Mouse (Mus musculus) hindlimb bud, embryonic 11.5 days (tissue): ENCODE measurements around the gene Golga5.

Experiments
- DNase-seq: peaks from one replicate; pipeline ENCODE4 v3.0.0-alpha.2; 2012; ENCODE audit warnings: low read depth, low spot score; ENCODE audit errors: extremely low spot score

The Golga5 gene

GRCm38 (mm10) chr12:102468894-102469764, at the start of gene Golga5:
Gene Golga5, plus strand, starts transcription at chr12:102469135.
- peak; percentile 74 for DNase-seq

- no peak for DNase-seq
Measured at GRCm38 (mm10) chr12:102419544-102419943, 49.4 kb upstream of the Golga5 start.

GRCm38 (mm10) chr12:102420168-102420890, 48.6 kb upstream of the Golga5 start:
- DNase-seq, result no peak

- DNase-seq, result no peak
Measured at GRCm38 (mm10) chr12:102422065-102422464, 46.9 kb upstream of the Golga5 start.

GRCm38 (mm10) chr12:102422623-102423320, 46.2 kb upstream of the Golga5 start:
- DNase-seq, result no peak

- no peak for DNase-seq
Measured at GRCm38 (mm10) chr12:102423625-102424024, 45.3 kb upstream of the Golga5 start.

GRCm38 (mm10) chr12:102424456-102424855, 44.5 kb upstream of the Golga5 start:
- no peak for DNase-seq

GRCm38 (mm10) chr12:102425048-102425578, 43.8 kb upstream of the Golga5 start:
- DNase-seq, result no peak

GRCm38 (mm10) chr12:102426285-102426684, 42.6 kb upstream of the Golga5 start:
- DNase-seq, result no peak

GRCm38 (mm10) chr12:102429656-102430055, 39.3 kb upstream of the Golga5 start:
- DNase-seq, result no peak

GRCm38 (mm10) chr12:102430228-102430627, 38.7 kb upstream of the Golga5 start:
- no peak for DNase-seq

- DNase-seq, result no peak
Measured at GRCm38 (mm10) chr12:102432238-102432637, 36.7 kb upstream of the Golga5 start.

GRCm38 (mm10) chr12:102434107-102434506, 34.8 kb upstream of the Golga5 start:
- DNase-seq, result no peak

- no peak for DNase-seq
Measured at GRCm38 (mm10) chr12:102436939-102437526, 31.9 kb upstream of the Golga5 start.

GRCm38 (mm10) chr12:102437952-102438351, 31.0 kb upstream of the Golga5 start:
- no peak for DNase-seq

- DNase-seq, result no peak
Measured at GRCm38 (mm10) chr12:102438983-102439631, 29.8 kb upstream of the Golga5 start.

- DNase-seq, result peak; percentile 90
Measured at GRCm38 (mm10) chr12:102439632-102440023, 29.3 kb upstream of the Golga5 start, which contains the start of gene Lgmn. Gene Lgmn, minus strand, starts transcription at chr12:102439813.

- no peak for DNase-seq
Measured at GRCm38 (mm10) chr12:102440551-102440950, 28.4 kb upstream of the Golga5 start.

- no peak for DNase-seq
Measured at GRCm38 (mm10) chr12:102441141-102441540, 27.8 kb upstream of the Golga5 start.

- DNase-seq, result no peak
Measured at GRCm38 (mm10) chr12:102442639-102443038, 26.3 kb upstream of the Golga5 start.
